Mouse (Mus musculus): ENCODE data around the gene Naa40. TPM values are rescaled to one million over a fixed set of nuclear protein-coding genes. Genes with fewer than 3 reads are reported as not detected.

Naa40 gene
- polyA plus RNA-seq, 1 experiment: 13.1 TPM

GRCm38 (mm10) chr19:7191639-7192038, 49.3 kb downstream of the Naa40 start:
- TF ChIP-seq POLR2A (IDR thresholded peaks at IDR 0.05; ENCODE audit: low read depth, low read length): no peak
- no peak for TF ChIP-seq CTCF (IDR thresholded peaks at IDR 0.05; ENCODE audit: extremely low read depth, insufficient read length, insufficient replicate concordance, low read depth, low read length)
- 23% methylated on average over 6 of the region's 6 CpGs for WGBS
- peaks cover under 1% of the 10 kb centered on the region; the same call in 1 of the 2 replicates for H3K36me3 ChIP-seq (ENCODE audit: control insufficient read depth, insufficient read depth, low read length)
- peaks cover 50% of the 10 kb centered on the region for H3K4me1 ChIP-seq (ENCODE audit: control insufficient read depth, insufficient read depth, insufficient read length, low read length)
- no peaks in the 10 kb centered on the region for H3K27me3 ChIP-seq (ENCODE audit: control insufficient read depth, insufficient read depth, low read length)
- peak overlapping the region; percentile 90 for H3K27ac ChIP-seq (ENCODE audit: insufficient read depth, low read depth, low read length)
- peak overlapping the region; percentile 15 for H3K4me3 ChIP-seq (ENCODE audit: low read depth, low read length)

- no peaks in the 10 kb centered on the region for H3K36me3 ChIP-seq (ENCODE audit: control insufficient read depth, insufficient read depth, low read length)
- no peaks in the 10 kb centered on the region for H3K27me3 ChIP-seq (ENCODE audit: control insufficient read depth, insufficient read depth, low read length)
- peak overlapping the region; percentile 44 for H3K27ac ChIP-seq (ENCODE audit: insufficient read depth, low read depth, low read length)
- peaks cover 53% of the 10 kb centered on the region for H3K4me1 ChIP-seq (ENCODE audit: control insufficient read depth, insufficient read depth, insufficient read length, low read length)
- H3K4me3 ChIP-seq (ENCODE audit: low read depth, low read length): no peak overlapping the region
- 54% methylated on average over 5 of the region's 5 CpGs for WGBS
- TF ChIP-seq POLR2A (IDR thresholded peaks at IDR 0.05; ENCODE audit: low read depth, low read length): no peak
- no peak for TF ChIP-seq CTCF (IDR thresholded peaks at IDR 0.05; ENCODE audit: extremely low read depth, insufficient read length, insufficient replicate concordance, low read depth, low read length)
Measured at GRCm38 (mm10) chr19:7190986-7191385, 50.0 kb downstream of the Naa40 start.

- 68% methylated on average over 4 of the region's 4 CpGs for WGBS
- Histone ChIP-seq H3K36me3 (ENCODE audit: control insufficient read depth, insufficient read depth, low read length) (no peaks in the 10 kb centered on the region), H3K4me1 (ENCODE audit: control insufficient read depth, insufficient read depth, insufficient read length, low read length) (peaks cover 53% of the 10 kb centered on the region), H3K27ac (ENCODE audit: insufficient read depth, low read depth, low read length) (no peak overlapping the region), H3K27me3 (ENCODE audit: control insufficient read depth, insufficient read depth, low read length) (no peaks in the 10 kb centered on the region), H3K4me3 (ENCODE audit: low read depth, low read length) (no peak overlapping the region)
- TF ChIP-seq CTCF (IDR thresholded peaks at IDR 0.05; ENCODE audit: extremely low read depth, insufficient read length, insufficient replicate concordance, low read depth, low read length) (no peak), POLR2A (IDR thresholded peaks at IDR 0.05; ENCODE audit: low read depth, low read length) (no peak)
Measured at GRCm38 (mm10) chr19:7189026-7189425, 52.0 kb downstream of the Naa40 start.

GRCm38 (mm10) chr19:7187157-7187556, 53.8 kb downstream of the Naa40 start:
- Histone ChIP-seq H3K36me3 (ENCODE audit: control insufficient read depth, insufficient read depth, low read length) (no peaks in the 10 kb centered on the region), H3K27me3 (ENCODE audit: control insufficient read depth, insufficient read depth, low read length) (no peaks in the 10 kb centered on the region), H3K27ac (ENCODE audit: insufficient read depth, low read depth, low read length) (no peak overlapping the region), H3K4me1 (ENCODE audit: control insufficient read depth, insufficient read depth, insufficient read length, low read length) (peaks cover 48% of the 10 kb centered on the region), H3K4me3 (ENCODE audit: low read depth, low read length) (no peak overlapping the region)
- 72% methylated on average over 5 of the region's 5 CpGs for WGBS
- no peak for TF ChIP-seq CTCF (IDR thresholded peaks at IDR 0.05; ENCODE audit: extremely low read depth, insufficient read length, insufficient replicate concordance, low read depth, low read length)

GRCm38 (mm10) chr19:7185715-7186291, 55.2 kb downstream of the Naa40 start:
- Histone ChIP-seq H3K4me1 (ENCODE audit: control insufficient read depth, insufficient read depth, insufficient read length, low read length) (peaks cover 36% of the 10 kb centered on the region), H3K27ac (ENCODE audit: insufficient read depth, low read depth, low read length) (no peak overlapping the region), H3K27me3 (ENCODE audit: control insufficient read depth, insufficient read depth, low read length) (no peaks in the 10 kb centered on the region), H3K4me3 (ENCODE audit: low read depth, low read length) (no peak overlapping the region), H3K36me3 (ENCODE audit: control insufficient read depth, insufficient read depth, low read length) (no peaks in the 10 kb centered on the region)
- WGBS: 49% methylated on average over 18 of the region's 18 CpGs
- TF ChIP-seq CTCF (IDR thresholded peaks at IDR 0.05; ENCODE audit: extremely low read depth, insufficient read length, insufficient replicate concordance, low read depth, low read length) (no peak), POLR2A (IDR thresholded peaks at IDR 0.05; ENCODE audit: low read depth, low read length) (no peak)

- Histone ChIP-seq H3K36me3 (ENCODE audit: control insufficient read depth, insufficient read depth, low read length) (no peaks in the 10 kb centered on the region), H3K4me1 (ENCODE audit: control insufficient read depth, insufficient read depth, insufficient read length, low read length) (peaks cover 34% of the 10 kb centered on the region), H3K4me3 (ENCODE audit: low read depth, low read length) (no peak overlapping the region), H3K27me3 (ENCODE audit: control insufficient read depth, insufficient read depth, low read length) (no peaks in the 10 kb centered on the region), H3K27ac (ENCODE audit: insufficient read depth, low read depth, low read length) (no peak overlapping the region)
- WGBS: 65% methylated on average over 4 of the region's 4 CpGs
- TF ChIP-seq CTCF (IDR thresholded peaks at IDR 0.05; ENCODE audit: extremely low read depth, insufficient read length, insufficient replicate concordance, low read depth, low read length) (no peak), POLR2A (IDR thresholded peaks at IDR 0.05; ENCODE audit: low read depth, low read length) (no peak)
Measured at GRCm38 (mm10) chr19:7185059-7185458, 55.9 kb downstream of the Naa40 start.

- no peak overlapping the region for H3K4me3 ChIP-seq (ENCODE audit: low read depth, low read length)
- no peak overlapping the region for H3K27ac ChIP-seq (ENCODE audit: insufficient read depth, low read depth, low read length)
- TF ChIP-seq POLR2A (IDR thresholded peaks at IDR 0.05; ENCODE audit: low read depth, low read length): no peak
- no peak for TF ChIP-seq CTCF (IDR thresholded peaks at IDR 0.05; ENCODE audit: extremely low read depth, insufficient read length, insufficient replicate concordance, low read depth, low read length)
- no peaks in the 10 kb centered on the region for H3K36me3 ChIP-seq (ENCODE audit: control insufficient read depth, insufficient read depth, low read length)
- 89% methylated on average over 11 of the region's 11 CpGs for WGBS
- H3K4me1 ChIP-seq (ENCODE audit: control insufficient read depth, insufficient read depth, insufficient read length, low read length): peaks cover 22% of the 10 kb centered on the region
- H3K27me3 ChIP-seq (ENCODE audit: control insufficient read depth, insufficient read depth, low read length): no peaks in the 10 kb centered on the region
Measured at GRCm38 (mm10) chr19:7183419-7183818, 57.6 kb downstream of the Naa40 start.
